1 mouse cellular context compared by ENCODE assay signal in the genomic region with DNA sequence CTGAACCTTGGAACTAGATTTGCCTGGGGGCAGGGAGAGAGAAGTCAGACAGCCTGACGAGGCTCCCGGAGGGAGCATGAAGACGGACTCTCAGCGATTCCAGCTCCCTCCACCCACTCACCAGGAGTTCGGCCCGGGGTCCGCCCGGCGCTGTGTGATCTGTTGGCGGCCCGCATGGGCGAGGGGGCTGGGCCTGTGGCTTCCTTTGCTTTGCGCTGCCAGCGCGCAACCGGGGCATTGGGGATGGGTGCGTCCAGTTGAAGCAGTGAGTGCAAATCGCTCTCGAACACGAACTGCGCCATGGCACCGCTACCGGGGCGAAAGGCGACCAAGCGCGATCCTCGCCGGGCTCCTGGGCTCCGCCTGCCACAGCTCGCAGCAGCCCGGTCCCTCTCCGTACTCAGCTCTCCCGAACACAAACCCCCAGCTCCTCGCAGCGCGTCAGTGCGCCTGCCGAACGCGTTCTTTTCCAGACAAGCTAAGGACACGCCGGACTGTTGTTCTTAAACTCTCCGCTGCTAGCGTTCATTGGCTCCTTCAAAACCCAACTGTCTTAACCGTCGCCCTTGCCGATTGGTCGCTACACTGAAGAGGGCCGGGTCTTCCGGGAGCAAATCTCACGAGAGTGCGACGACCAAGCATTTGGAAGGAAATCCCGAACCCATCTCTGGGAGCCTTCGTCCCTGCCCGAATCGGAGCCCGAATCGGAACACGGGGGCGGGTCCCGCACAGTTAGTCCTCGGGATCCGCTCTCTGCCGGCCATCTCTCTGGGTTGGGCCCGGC.
A peak's percentile ranks its signal among the peaks of the same experiment; 100 is the strongest.
TF ChIP-seq lines count a peak whose summit lies in the region.

Cdc20 (minus strand) TSS at position 533 of the 784 bp plus-strand sequence.

TF ChIP-seq in MEL, 35 proteins besides CTCF, POLR2A, EP300 and RAD21 (continued from another document):
- TF ChIP-seq USF1 (IDR thresholded peaks at IDR 0.05; ENCODE audit: low read depth, low read length) (no peak), ELF1 (IDR thresholded peaks at IDR 0.05; ENCODE audit: low read depth, low read length) (peak; percentile 87), UBTF (IDR thresholded peaks at IDR 0.05; ENCODE audit: borderline replicate concordance, insufficient read depth, low read depth, low read length) (no peak), POLR2AphosphoS5 (IDR thresholded peaks at IDR 0.05; ENCODE audit: borderline replicate concordance, low read depth, low read length) (0 out of 2 replicates have a peak, but pooled peaks have one; percentile 62), ZMIZ1 (IDR thresholded peaks at IDR 0.05; ENCODE audit: low read depth, low read length) (peak; percentile 91), USF2 (IDR thresholded peaks at IDR 0.05; ENCODE audit: borderline replicate concordance in 1 of 2, insufficient read depth in 1 of 2, low read depth in 1 of 2, low read length in 2 of 2) (no peak), GABPA (IDR thresholded peaks at IDR 0.05; ENCODE audit: low read depth, low read length) (no peak), CHD2 (IDR thresholded peaks at IDR 0.05; ENCODE audit: low read length) (peak; percentile 95), BHLHE40 (IDR thresholded peaks at IDR 0.05; ENCODE audit: borderline replicate concordance, low read depth, low read length) (no peak)
